Mouse (Mus musculus) bone marrow, adult 2 months (tissue): ENCODE data around the gene Gm9833. TPM values are rescaled to one million over a fixed set of nuclear protein-coding genes. Genes with fewer than 3 reads are reported as not detected.
"Not testable (repeated sequence)": the region's sequence is repeated elsewhere in the genome, so short reads cannot be mapped to it uniquely, and the experiment has no call there.

Source experiments
- H3K27ac ChIP-seq: fragments of 200-500 bp; 2 replicates; pipeline ENCODE4 v1.5.1; 2012; ENCODE audit warnings: low read depth, mild to moderate bottlenecking, control low read depth, inconsistent platforms, low read length; ENCODE audit not compliant: control insufficient read depth, poor library complexity, insufficient read depth
- H3K4me1 ChIP-seq: fragments of 200-500 bp; 2 replicates; pipeline ENCODE4 v1.6.1; 2011; ENCODE audit warnings: low read length; ENCODE audit not compliant: control insufficient read depth, insufficient read depth
- H3K4me3 ChIP-seq: fragments of 200-500 bp; replicated peaks from 2 replicates; pipeline ENCODE3; 2011; ENCODE audit warnings: mild to moderate bottlenecking, low read depth, low read length, control low read depth; ENCODE audit not compliant: control insufficient read depth
- CTCF ChIP-seq: fragments of 200-500 bp; IDR thresholded peaks from 2 replicates; pipeline ENCODE4 v1.5.1; 2011; ENCODE audit warnings: low read length, control low read depth; ENCODE audit not compliant: control insufficient read depth, insufficient read depth
- POLR2A ChIP-seq: fragments of 200-500 bp; IDR thresholded peaks from 2 replicates; pipeline ENCODE4 v1.6.1; 2011; ENCODE audit warnings: low read depth, mild to moderate bottlenecking, control low read depth, low read length, borderline replicate concordance; ENCODE audit not compliant: control insufficient read depth
- WGBS: fragments of 180-500 bp; shearing (Covaris S2); methylation state at CpG from one replicate; pipeline ENCODE4 v1.1.7; 2018; 5-methylcytosine and 5-hydroxymethylcytosine counted together
- polyA plus RNA-seq: library from polyadenylated mRNA; stranded (reverse); fragments of >200 nt; gene quantifications from 2 replicates; pipeline ENCODE4 v1.2.4, GENCODE M21; 2011; ENCODE audit warnings: low replicate concordance; ENCODE audit not compliant: missing spikeins, insufficient read depth, insufficient read length

The Gm9833 gene
- 1.2 TPM in 1 of 2 replicates, not detected in the other for polyA plus RNA-seq

DNA sequence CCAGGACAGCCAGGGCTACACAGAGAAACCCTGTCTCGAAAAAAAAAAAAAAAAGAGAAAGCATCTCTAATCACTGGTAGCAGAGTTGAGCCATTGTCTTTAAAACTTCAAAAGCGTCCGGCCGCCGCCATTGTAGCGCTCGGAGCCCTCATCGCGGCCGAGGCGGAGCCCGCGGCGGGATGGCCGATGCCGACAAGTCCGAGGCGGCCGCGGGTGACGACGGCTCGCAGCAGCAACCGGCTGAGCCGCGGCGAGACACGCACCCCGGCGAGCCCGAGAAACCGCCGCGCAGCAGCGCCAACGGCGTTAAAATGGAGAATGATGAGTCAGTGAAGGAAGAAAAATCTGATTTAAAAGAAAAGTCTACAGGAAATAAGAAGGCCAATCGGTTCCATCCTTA lies at the start of gene Gm9833:
TSS of gene Gm9833 (plus strand) at position 117 of the 400 bp plus-strand sequence.
- not testable (repeated sequence) for H3K4me3 ChIP-seq, H3K27ac ChIP-seq, H3K4me1 ChIP-seq
- WGBS: 51% methylated on average over 38 of the region's 38 CpGs

DNA sequence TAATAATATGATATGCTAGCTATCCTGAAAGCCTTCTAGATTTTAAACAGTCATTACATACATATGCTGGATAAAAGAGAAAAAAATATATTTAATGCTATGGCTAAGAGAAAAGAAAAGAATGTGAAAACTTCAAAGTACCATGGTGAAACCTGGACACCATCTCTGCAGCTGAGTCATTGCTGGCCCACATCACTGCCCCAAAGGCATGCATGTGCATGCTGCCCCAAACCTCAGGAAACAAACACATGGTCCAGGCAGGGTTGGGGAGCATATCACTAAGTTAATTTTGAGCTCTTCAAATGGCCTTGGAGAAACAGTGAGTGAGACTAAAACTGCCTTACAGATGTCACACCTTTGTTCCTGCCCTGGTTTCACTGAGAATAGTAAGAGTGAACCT lies 17.8 kb upstream of the Gm9833 start:
- Histone ChIP-seq H3K4me1 (no peaks in the 10 kb centered on the region), H3K4me3 (no peak overlapping the region), H3K27ac (no peak overlapping the region)
- TF ChIP-seq CTCF (no peak), POLR2A (no peak)

DNA sequence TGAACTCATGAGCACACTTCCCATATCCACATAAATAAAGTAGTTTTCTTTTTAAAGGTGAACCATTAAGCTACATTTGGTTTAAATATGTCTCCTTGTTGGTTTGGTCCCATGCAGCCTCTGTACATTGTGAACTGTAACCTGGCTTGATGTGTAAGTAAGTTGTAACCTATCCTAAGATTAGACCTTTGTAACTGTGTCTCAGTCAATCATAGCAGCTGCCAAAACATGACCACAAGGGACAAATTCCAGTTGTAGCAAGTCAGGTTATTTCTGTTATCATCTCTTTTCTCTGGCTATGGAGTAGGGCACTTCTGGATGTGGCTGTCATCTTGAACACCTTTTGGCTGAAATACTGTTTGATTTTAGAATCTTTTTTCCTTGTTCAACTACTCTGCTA lies 12.1 kb upstream of the Gm9833 start:
- Histone ChIP-seq H3K27ac (no peak overlapping the region), H3K4me1 (peaks cover 4% of the 10 kb centered on the region), H3K4me3 (no peak overlapping the region)
- TF ChIP-seq CTCF (no peak), POLR2A (no peak)

DNA sequence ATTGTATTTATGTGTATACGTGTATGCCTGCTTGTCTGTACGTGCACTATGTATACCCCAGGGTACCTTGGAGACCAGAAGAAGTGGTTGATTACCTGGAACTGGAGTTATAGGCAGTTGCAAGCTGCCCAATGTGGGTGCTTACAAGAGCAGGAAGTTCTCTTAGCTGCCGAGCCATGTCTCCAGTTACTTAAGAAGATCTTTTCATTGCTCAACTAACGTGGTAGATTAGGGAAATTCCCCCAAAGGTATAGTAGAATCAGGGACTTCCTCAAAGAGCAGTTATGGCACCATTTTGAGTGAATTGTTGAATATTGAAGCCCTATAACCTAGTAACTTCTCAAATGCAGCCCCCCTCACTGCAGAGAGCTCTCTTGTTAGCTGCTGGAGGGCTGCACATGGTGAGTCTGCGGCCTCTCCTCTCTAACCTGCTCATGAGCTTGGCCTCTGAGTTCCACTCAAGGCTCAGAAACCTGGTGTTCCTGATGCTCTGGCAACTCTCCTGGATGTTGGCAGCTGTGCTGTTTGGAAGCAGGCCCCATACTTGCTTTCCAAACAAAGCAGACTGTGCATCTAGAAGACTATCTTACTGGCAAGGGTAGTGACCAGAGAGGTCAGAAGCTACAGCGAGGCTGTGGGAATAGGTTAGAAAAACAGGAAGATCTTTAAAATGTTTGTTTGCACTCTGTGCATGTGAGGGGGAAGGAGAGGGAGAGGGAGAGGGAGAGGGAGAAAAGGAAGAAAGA lies 10.6 kb upstream of the Gm9833 start:
- TF ChIP-seq POLR2A (no peak), CTCF (no peak)
- H3K4me3 ChIP-seq: no peak overlapping the region
- H3K27ac ChIP-seq: no peak overlapping the region
- WGBS: 47% methylated on average over 6 of the region's 6 CpGs
- peaks cover 4% of the 10 kb centered on the region for H3K4me1 ChIP-seq

DNA sequence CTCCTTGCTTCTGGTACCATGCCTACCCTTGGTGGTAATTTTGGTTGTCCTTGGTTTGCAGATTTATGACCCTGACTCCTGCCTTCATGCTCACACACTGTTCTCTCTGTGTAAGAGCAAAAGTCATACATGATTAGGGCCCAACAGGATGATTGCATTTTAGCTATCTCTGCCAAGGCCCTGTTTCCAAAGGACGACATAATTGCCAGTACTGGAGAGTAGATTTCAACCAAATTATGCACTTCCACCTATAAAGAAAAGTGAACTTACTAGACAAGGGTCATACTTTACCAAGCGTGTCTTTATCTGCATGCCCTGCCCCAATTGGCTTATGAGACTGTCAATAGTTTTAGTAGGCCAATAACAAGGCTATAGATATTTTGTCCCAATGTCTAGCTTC lies 9.8 kb upstream of the Gm9833 start:
- Histone ChIP-seq H3K4me1 (peaks cover 4% of the 10 kb centered on the region), H3K27ac (no peak overlapping the region), H3K4me3 (no peak overlapping the region)
- TF ChIP-seq CTCF: no peak
- no peak for TF ChIP-seq POLR2A
- WGBS: 80% methylated on average over 2 of the region's 2 CpGs

DNA sequence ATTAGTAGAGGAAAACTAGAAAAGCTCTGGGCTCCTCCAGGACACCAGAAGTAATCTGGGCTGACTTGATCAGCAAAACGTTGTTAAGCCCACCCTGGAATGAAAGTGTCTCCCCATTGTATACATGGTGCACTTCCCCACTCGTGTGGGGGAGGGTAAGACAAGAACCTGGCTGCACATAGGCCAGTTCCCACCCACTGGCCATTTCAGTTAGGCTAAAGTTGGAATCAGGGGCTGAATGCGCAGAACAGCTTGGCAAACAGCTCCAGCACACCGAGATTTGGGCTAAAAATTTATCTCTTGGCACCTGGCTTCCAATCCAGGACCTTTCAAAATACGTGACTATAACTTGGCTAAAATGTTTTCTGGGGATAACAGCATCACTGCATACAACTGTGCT lies 6.6 kb upstream of the Gm9833 start:
- TF ChIP-seq CTCF: no peak
- no peak for TF ChIP-seq POLR2A
- H3K4me1 ChIP-seq: peaks cover 4% of the 10 kb centered on the region
- 72% methylated on average over 5 of the region's 5 CpGs for WGBS
- H3K4me3 ChIP-seq: no peak overlapping the region
- H3K27ac ChIP-seq: no peak overlapping the region

DNA sequence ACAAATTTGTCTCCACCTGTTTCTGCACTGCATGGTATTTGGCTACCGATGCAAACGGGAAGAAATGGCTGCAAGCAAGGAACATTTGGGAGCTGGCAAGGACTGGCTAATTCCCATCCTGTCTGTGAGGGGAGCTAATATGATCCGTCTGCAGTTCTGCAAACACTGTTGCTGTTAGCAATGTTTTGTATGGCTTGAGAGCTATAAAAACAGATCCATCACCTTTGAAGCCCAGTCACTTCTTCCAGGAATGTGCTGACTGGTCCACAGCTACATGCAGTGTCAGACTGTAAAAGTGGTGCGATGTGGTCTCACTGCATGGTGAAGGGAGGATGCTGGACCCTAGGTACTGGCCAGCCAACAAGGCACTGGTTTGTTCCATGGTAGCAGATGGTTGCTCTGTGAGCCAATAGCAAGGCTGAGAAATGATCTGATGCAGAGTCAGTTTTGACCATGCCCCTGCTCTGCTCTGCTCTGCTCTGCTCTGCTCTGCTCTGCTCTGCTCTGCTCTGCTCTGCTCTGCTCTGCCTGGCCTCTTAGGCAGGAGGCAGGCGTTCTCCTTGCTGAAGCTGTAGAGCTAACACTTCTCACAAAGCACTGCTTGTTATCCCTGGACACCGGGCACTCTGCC lies 5.9 kb upstream of the Gm9833 start:
- Histone ChIP-seq H3K4me1 (peaks cover 2% of the 10 kb centered on the region; the same call in 1 of the 2 replicates), H3K4me3 (no peak overlapping the region), H3K27ac (no peak overlapping the region)
- no peak for TF ChIP-seq CTCF
- no peak for TF ChIP-seq POLR2A
- 82% methylated on average over 6 of the region's 6 CpGs for WGBS

DNA sequence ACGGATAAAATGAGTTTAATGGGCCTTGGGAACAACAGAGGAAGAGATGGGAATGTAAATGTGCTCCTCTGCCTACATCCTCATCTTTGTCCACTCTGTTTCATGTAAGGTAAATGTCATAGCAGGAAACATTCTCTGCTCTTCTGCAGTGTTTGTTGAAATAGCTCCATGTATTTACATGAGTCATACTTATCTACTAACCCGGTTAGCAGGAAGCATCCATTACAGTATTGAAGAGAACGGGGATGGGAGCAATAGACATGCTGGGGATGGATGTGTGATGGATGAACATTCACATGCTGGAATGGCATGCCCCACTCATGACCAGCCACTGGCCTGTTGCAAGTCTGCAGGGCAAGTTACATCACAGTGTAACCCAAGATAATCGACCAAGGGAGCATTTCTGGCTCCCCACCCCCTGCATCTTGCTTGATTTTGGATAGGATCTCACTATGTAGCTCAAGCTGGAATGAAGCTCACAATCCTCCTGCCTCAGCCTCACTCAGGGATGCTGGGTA lies 5.3 kb upstream of the Gm9833 start:
- 49% methylated on average over 4 of the region's 4 CpGs for WGBS
- Histone ChIP-seq H3K4me3 (no peak overlapping the region), H3K27ac (no peak overlapping the region), H3K4me1 (peaks cover 2% of the 10 kb centered on the region; the same call in 1 of the 2 replicates)
- TF ChIP-seq CTCF (no peak), POLR2A (no peak)

DNA sequence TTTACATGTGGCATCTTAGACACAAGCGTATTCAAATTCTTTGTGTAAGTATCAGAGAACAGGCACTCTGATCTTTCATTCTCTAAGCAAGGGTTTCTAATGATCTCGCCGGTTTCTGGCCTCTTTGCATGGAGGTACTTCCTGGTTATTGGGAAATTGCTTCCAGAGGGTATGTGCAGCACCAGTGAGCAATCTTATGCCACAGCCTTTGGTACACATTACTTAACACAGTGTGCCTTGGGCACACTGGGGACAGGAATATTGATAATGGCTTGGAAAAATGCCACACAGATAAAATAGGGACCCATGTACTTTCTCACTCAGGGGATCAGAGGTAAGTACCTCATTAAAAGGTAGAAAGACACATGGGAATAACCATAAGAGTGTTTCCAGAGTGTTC lies 3.8 kb upstream of the Gm9833 start:
- Histone ChIP-seq H3K27ac (no peak overlapping the region), H3K4me1 (peaks cover 2% of the 10 kb centered on the region; the same call in 1 of the 2 replicates), H3K4me3 (no peak overlapping the region)
- WGBS: 49% methylated on average over 3 of the region's 3 CpGs
- TF ChIP-seq POLR2A (no peak), CTCF (no peak)
